Mouse (Mus musculus): Measurements from ENCODE around the gene Mylk. TPM values are rescaled to one million over a fixed set of nuclear protein-coding genes. Genes with fewer than 3 reads are reported as not detected.

The Mylk gene
- total RNA-seq, 2 experiments from 2014 or later = 14.5 to 14.9 TPM

GRCm38 (mm10) chr16:34921319-34921718 lies 176.3 kb downstream of the Mylk start:
- no peak for TF ChIP-seq CTCF (IDR thresholded peaks at IDR 0.05)
- Histone ChIP-seq H3K27ac (no peak overlapping the region), H3K4me3 (no peak overlapping the region)
- intact Hi-C loops (cut with DNase I) = loop anchor here (2.0 kb wide), 1 partner anchor 45 kb away; no protein-coding TSS in a partner anchor
- no peak for DNase-seq (ENCODE audit: extremely low spot score in 1 of 2, low spot score in 2 of 2)

GRCm38 (mm10) chr16:34923630-34924029 lies 178.6 kb downstream of the Mylk start:
- intact Hi-C loops (cut with DNase I) = no loop called here

GRCm38 (mm10) chr16:34924324-34924723 lies 179.3 kb downstream of the Mylk start:
- intact Hi-C loops (cut with DNase I) = no loop called here
- TF ChIP-seq CTCF (IDR thresholded peaks at IDR 0.05) = no peak

More at GRCm38 (mm10) chr16:34923630-34924029, 178.6 kb downstream of the Mylk start:
- no peak overlapping the region for H3K27ac ChIP-seq
- DNase-seq (ENCODE audit: extremely low spot score in 1 of 2, low spot score in 2 of 2) = no peak
- H3K4me3 ChIP-seq = no peak overlapping the region
- no peak for TF ChIP-seq CTCF (IDR thresholded peaks at IDR 0.05)

GRCm38 (mm10) chr16:34924937-34925618 lies 180.1 kb downstream of the Mylk start:
- intact Hi-C loops (cut with DNase I) = no loop called here
- no peak overlapping the region for H3K27ac ChIP-seq
- no peak for TF ChIP-seq CTCF (IDR thresholded peaks at IDR 0.05)
- DNase-seq (ENCODE audit: extremely low spot score in 1 of 2, low spot score in 2 of 2) = no peak
- no peak overlapping the region for H3K4me3 ChIP-seq

More at GRCm38 (mm10) chr16:34924324-34924723, 179.3 kb downstream of the Mylk start:
- Histone ChIP-seq H3K27ac (no peak overlapping the region), H3K4me3 (no peak overlapping the region)
- DNase-seq (ENCODE audit: extremely low spot score in 1 of 2, low spot score in 2 of 2) = no peak

- no peak for DNase-seq (ENCODE audit: extremely low spot score in 1 of 2, low spot score in 2 of 2)
- intact Hi-C loops (cut with DNase I) = no loop called here
- no peak overlapping the region for H3K4me3 ChIP-seq
- H3K27ac ChIP-seq = no peak overlapping the region
- TF ChIP-seq CTCF (IDR thresholded peaks at IDR 0.05) = no peak
These were observed 181.8 kb downstream of the Mylk start for GRCm38 (mm10) chr16:34926531-34927435.

GRCm38 (mm10) chr16:34929686-34930085 lies 184.7 kb downstream of the Mylk start:
- Histone ChIP-seq H3K27ac (no peak overlapping the region), H3K4me3 (no peak overlapping the region)
- intact Hi-C loops (cut with DNase I) = no loop called here
- TF ChIP-seq CTCF (IDR thresholded peaks at IDR 0.05) = no peak
- DNase-seq (ENCODE audit: extremely low spot score in 1 of 2, low spot score in 2 of 2) = no peak

- Histone ChIP-seq H3K27ac (no peak overlapping the region), H3K4me3 (no peak overlapping the region)
- no peak for DNase-seq (ENCODE audit: extremely low spot score in 1 of 2, low spot score in 2 of 2)
- no peak for TF ChIP-seq CTCF (IDR thresholded peaks at IDR 0.05)
- intact Hi-C loops (cut with DNase I) = no loop called here
These were observed 185.1 kb downstream of the Mylk start for GRCm38 (mm10) chr16:34930110-34930509.

GRCm38 (mm10) chr16:34931306-34931705 lies 186.3 kb downstream of the Mylk start:
- TF ChIP-seq CTCF (IDR thresholded peaks at IDR 0.05) = no peak
- intact Hi-C loops (cut with DNase I) = no loop called here
- DNase-seq (ENCODE audit: extremely low spot score in 1 of 2, low spot score in 2 of 2) = no peak
- no peak overlapping the region for H3K27ac ChIP-seq
- H3K4me3 ChIP-seq = no peak overlapping the region

- no peak overlapping the region for H3K27ac ChIP-seq
- intact Hi-C loops (cut with DNase I) = no loop called here
- DNase-seq (ENCODE audit: extremely low spot score in 1 of 2, low spot score in 2 of 2) = no peak
- H3K4me3 ChIP-seq = no peak overlapping the region
- TF ChIP-seq CTCF (IDR thresholded peaks at IDR 0.05) = no peak
These were observed 188.2 kb downstream of the Mylk start for GRCm38 (mm10) chr16:34933173-34933572.

- no peak for TF ChIP-seq CTCF (IDR thresholded peaks at IDR 0.05)
- no peak overlapping the region for H3K4me3 ChIP-seq
- intact Hi-C loops (cut with DNase I) = no loop called here
- DNase-seq (ENCODE audit: extremely low spot score in 1 of 2, low spot score in 2 of 2) = no peak
- H3K27ac ChIP-seq = no peak overlapping the region
These were observed 189.5 kb downstream of the Mylk start for GRCm38 (mm10) chr16:34934486-34934885.

GRCm38 (mm10) chr16:34935514-34936338 lies 190.7 kb downstream of the Mylk start:
- TF ChIP-seq CTCF (IDR thresholded peaks at IDR 0.05) = no peak
- H3K27ac ChIP-seq = no peak overlapping the region
- no peak for DNase-seq (ENCODE audit: extremely low spot score in 1 of 2, low spot score in 2 of 2)
- intact Hi-C loops (cut with DNase I) = no loop called here
- no peak overlapping the region for H3K4me3 ChIP-seq

All from left cerebral cortex, adult 2 months (tissue).